Mouse (Mus musculus) ovary, adult 18-20 months (tissue): ENCODE data around the gene Gm21586.
"Not testable (repeated sequence)": the region's sequence is repeated elsewhere in the genome, so short reads cannot be mapped to it uniquely, and the experiment has no call there.

ENCODE experiments used
- DNase-seq: peaks from one replicate; pipeline ENCODE4 v3.0.0; 2022; ENCODE audit warnings: low spot score, mixed read lengths

Gm21586 gene

DNA sequence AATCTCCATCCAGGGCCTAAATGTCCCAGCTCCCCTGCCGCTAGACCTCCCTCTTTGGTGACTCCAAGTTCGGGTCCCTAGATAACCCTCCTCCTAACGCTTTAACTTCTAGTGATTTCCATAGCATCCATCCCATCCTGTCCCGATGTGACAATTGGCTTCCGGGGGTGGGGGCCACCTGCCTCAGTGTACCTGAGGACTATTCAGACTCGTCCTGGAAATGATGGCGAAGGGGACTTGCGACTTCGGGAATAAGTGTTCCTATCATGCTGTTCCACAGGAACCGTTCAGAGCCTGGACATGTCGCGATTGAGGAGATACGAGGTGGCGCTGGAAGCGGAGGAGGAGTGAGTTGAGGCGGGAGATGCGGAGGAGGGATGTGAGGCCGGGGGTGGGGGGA is at the start of gene Gm21586:
Gene Gm21586, plus strand, starts transcription at position 301 of the 400 bp plus-strand sequence.
- not testable (repeated sequence) for DNase-seq

DNA sequence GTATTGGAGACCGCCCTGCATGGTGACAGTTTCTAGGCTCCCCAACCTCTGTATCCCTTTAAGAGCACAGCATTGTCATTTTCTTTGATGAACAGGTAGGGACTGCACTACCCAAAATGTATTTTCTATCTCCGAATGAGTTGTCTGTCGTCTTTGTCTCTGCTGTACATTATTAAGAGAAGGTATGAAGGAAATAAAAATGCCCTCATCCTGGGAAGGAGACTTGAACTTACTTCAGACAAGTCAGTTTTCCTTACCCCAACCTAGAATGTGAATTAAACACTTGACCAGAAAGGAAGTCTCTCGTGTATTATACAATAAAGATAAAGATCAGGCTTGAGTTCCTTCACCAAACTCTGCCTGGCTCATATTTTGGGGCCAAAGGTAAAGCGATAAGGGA is 27.3 kb downstream of the Gm21586 start, which contains the start of gene Gm2163:
Gene Gm2163, plus strand, starts transcription at position 301 of the 400 bp plus-strand sequence.
- DNase-seq: not testable (repeated sequence)
